ENCODE assay signal across 19 mouse cellular contexts in the genomic region with DNA sequence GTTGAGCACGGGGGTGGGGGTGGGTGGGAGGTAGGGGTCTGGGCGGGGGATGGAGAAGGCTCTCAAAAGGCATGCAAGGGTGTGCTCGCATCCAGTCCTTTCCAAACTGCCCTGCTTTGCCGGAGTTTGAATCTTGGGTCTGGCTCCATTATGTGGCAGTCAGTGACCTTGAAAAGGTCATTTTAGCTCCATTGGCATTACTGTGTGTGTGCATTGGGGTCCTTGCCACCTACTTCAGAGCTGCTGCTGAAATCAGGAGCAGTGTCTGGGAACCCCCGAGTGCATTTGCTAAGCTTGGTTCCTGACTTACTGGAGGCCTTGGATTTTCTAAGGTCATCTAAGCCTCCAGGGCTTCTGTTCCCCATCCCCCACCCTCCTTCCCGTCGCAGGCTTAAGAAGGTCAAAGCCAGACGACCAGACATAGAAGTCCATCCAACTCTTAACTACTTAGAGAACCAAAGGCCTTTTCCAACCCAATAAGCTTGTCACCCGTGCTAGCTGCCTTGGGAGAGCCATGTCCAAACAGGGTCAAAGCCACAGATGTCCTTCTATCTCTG. TPM values are rescaled to one million over a fixed set of nuclear protein-coding genes. Genes with fewer than 3 reads are reported as not detected.
DNase-seq lines count a peak whose midpoint lies in the region; ATAC-seq and TF ChIP-seq lines count a peak whose summit lies in the region.
"Had no signal": no experiment of that assay in that cellular context is flagged by ENCODE, and none has a peak within 500 bp of the region (broad histone marks: within the 10 kb centered on the region; RNA-seq: fewer than 3 reads in every experiment).

No protein-coding gene starts in this region.

- H3K27me3 ChIP-seq in heart, embryonic 13.5 days (replicated peaks) = no peaks in the 10 kb centered on the region; the same call in 1 of the 2 replicates
- H3K27me3 ChIP-seq in lung, embryonic 15.5 days = no peaks in the 10 kb centered on the region
- no peaks in the 10 kb centered on the region for H3K27me3 ChIP-seq in lung, postnatal 0 days (replicated peaks; ENCODE audit: insufficient read depth, low read length)
- H3K27me3 ChIP-seq in limb, embryonic 13.5 days = peaks cover 19% of the 10 kb centered on the region
- H3K27me3 ChIP-seq: hindbrain, embryonic 15.5 days; neural tube, embryonic 13.5 days; stomach, embryonic 15.5 days had no signal

- no peak overlapping the region for H3K4me2 ChIP-seq in heart, embryonic 13.5 days
- H3K4me2 ChIP-seq in lung, embryonic 15.5 days = no peak overlapping the region
- H3K4me2 ChIP-seq in lung, postnatal 0 days (replicated peaks; ENCODE audit: low read depth, low read length) = no peak overlapping the region
- H3K4me2 ChIP-seq in limb, embryonic 13.5 days (replicated peaks) = 0 out of 2 replicates have a peak overlapping the region, but pooled peaks have one; percentile 52
- H3K4me2 ChIP-seq: hindbrain, embryonic 15.5 days; limb, embryonic 15.5 days; lung, embryonic 14.5 days; neural tube, embryonic 13.5 days; stomach, embryonic 15.5 days had no signal

- no peak for ATAC-seq in heart, embryonic 13.5 days (ENCODE audit: extremely low read depth, insufficient number of reproducible peaks, low FRiP score, low TSS enrichment)
- no peak for ATAC-seq in lung, embryonic 15.5 days (ENCODE audit: borderline replicate concordance, extremely low read depth, low FRiP score, low TSS enrichment)
- ATAC-seq in lung, postnatal 0 days = no peak
- ATAC-seq in limb, embryonic 13.5 days (ENCODE audit: low FRiP score, low read depth) = no peak

- DNase-seq in heart, postnatal 36 days = no peak
- no peak for DNase-seq in lung, postnatal 0 days (ENCODE audit: low spot score)
- DNase-seq in ZHBTc4 (ENCODE audit: low read depth, low spot score) = peak; percentile 79
- no peak for DNase-seq in ovary, adult 18-20 months (ENCODE audit: low spot score)
- DNase-seq in urinary bladder, adult 2 months (ENCODE audit: low spot score) = no peak
- DNase-seq: cerebellum, adult 9-11 months; thymus, postnatal 14 days had no signal

- no peaks in the 10 kb centered on the region for H3K36me3 ChIP-seq in heart, embryonic 13.5 days
- H3K36me3 ChIP-seq in lung, embryonic 15.5 days = no peaks in the 10 kb centered on the region
- H3K36me3 ChIP-seq in lung, postnatal 0 days (ENCODE audit: insufficient read depth, low read length) = no peaks in the 10 kb centered on the region
- H3K36me3 ChIP-seq in limb, embryonic 13.5 days = no peaks in the 10 kb centered on the region
- H3K36me3 ChIP-seq: hindbrain, embryonic 15.5 days; limb, embryonic 15.5 days; neural tube, embryonic 13.5 days; stomach, embryonic 15.5 days had no signal

- peak overlapping the region; percentile 67 for H3K27ac ChIP-seq in heart, embryonic 13.5 days (replicated peaks)
- H3K27ac ChIP-seq in lung, embryonic 15.5 days = peak overlapping the region; percentile 90; the same call in 1 of the 2 replicates
- no peak overlapping the region for H3K27ac ChIP-seq in lung, postnatal 0 days (ENCODE audit: low read length)
- peak overlapping the region; percentile 78; the same call in 1 of the 2 replicates for H3K27ac ChIP-seq in limb, embryonic 13.5 days
- H3K27ac ChIP-seq: hindbrain, embryonic 15.5 days; layer of hippocampus, adult 2 months had no signal

- no peaks in the 10 kb centered on the region for H3K9me3 ChIP-seq in heart, embryonic 13.5 days
- no peaks in the 10 kb centered on the region for H3K9me3 ChIP-seq in lung, embryonic 15.5 days
- H3K9me3 ChIP-seq in lung, postnatal 0 days (ENCODE audit: low read length) = no peaks in the 10 kb centered on the region
- no peaks in the 10 kb centered on the region for H3K9me3 ChIP-seq in limb, embryonic 13.5 days
- H3K9me3 ChIP-seq: hindbrain, embryonic 15.5 days; limb, embryonic 15.5 days; neural tube, embryonic 13.5 days; stomach, embryonic 15.5 days had no signal

- H3K9ac ChIP-seq in heart, embryonic 13.5 days = 0 out of 2 replicates have a peak overlapping the region, but pooled peaks have one; percentile 37
- no peak overlapping the region for H3K9ac ChIP-seq in lung, embryonic 15.5 days
- no peak overlapping the region for H3K9ac ChIP-seq in lung, postnatal 0 days (replicated peaks; ENCODE audit: low read depth)
- H3K9ac ChIP-seq in limb, embryonic 13.5 days = 0 out of 2 replicates have a peak overlapping the region, but pooled peaks have one; percentile 8
- H3K9ac ChIP-seq: hindbrain, embryonic 15.5 days; limb, embryonic 15.5 days; lung, embryonic 14.5 days; neural tube, embryonic 13.5 days; stomach, embryonic 15.5 days had no signal

- WGBS in heart, embryonic 13.5 days = 29% methylated on average over 9 of the region's 9 CpGs
- 24% methylated on average over 9 of the region's 9 CpGs for WGBS in lung, embryonic 15.5 days
- 41% methylated on average over 9 of the region's 9 CpGs for WGBS in lung, postnatal 0 days
- WGBS in limb, embryonic 13.5 days = 18% methylated on average over 9 of the region's 9 CpGs

- TF ChIP-seq CTCF in lung, postnatal 0 days (IDR thresholded peaks at IDR 0.05) = no peak

- peaks cover 81% of the 10 kb centered on the region for H3K4me1 ChIP-seq in heart, embryonic 13.5 days
- peaks cover 64% of the 10 kb centered on the region for H3K4me1 ChIP-seq in lung, embryonic 15.5 days
- H3K4me1 ChIP-seq in lung, postnatal 0 days (ENCODE audit: insufficient read depth, low read depth, low read length) = peaks cover 17% of the 10 kb centered on the region
- H3K4me1 ChIP-seq in limb, embryonic 13.5 days = peaks cover 95% of the 10 kb centered on the region

- no peak for TF ChIP-seq EP300 in lung, postnatal 0 days (IDR thresholded peaks at IDR 0.05)

- no peak overlapping the region for H3K4me3 ChIP-seq in heart, embryonic 13.5 days
- H3K4me3 ChIP-seq in lung, embryonic 15.5 days = no peak overlapping the region
- no peak overlapping the region for H3K4me3 ChIP-seq in lung, postnatal 0 days (ENCODE audit: low read depth, low read length)
- H3K4me3 ChIP-seq in limb, embryonic 13.5 days = no peak overlapping the region
- H3K4me3 ChIP-seq: hindbrain, embryonic 15.5 days; layer of hippocampus, adult 2 months; limb, embryonic 15.5 days; neural tube, embryonic 13.5 days; stomach, embryonic 15.5 days had no signal

- intact Hi-C loops in heart, postnatal 36 days (cut with DNase I) = no loop called here

RNA-seq across cellular contexts. Expression of a gene that starts 24.8 kb away (rescaled TPM):
- polyA plus RNA-seq in heart, embryonic 13.5 days (2015; fragmentation: Nextera tagmentation; extraction: Ambion mirVana) = 4.4 and 4.8 TPM in 2 replicates
- total RNA-seq in heart, postnatal 36 days (2021) = not detected
- 4.3 and 4.8 TPM in 2 replicates for polyA plus RNA-seq in lung, embryonic 15.5 days (2015; fragmentation: Nextera tagmentation; extraction: Ambion mirVana)
- 1.2 and 1.5 TPM in 2 replicates for polyA plus RNA-seq in lung, postnatal 0 days (2015; fragmentation: Nextera tagmentation; extraction: Ambion mirVana)
- polyA plus RNA-seq in limb, embryonic 13.5 days (2015; fragmentation: Nextera tagmentation; extraction: Ambion mirVana) = 19.7 and 21.1 TPM in 2 replicates
- polyA plus RNA-seq in urinary bladder, adult 2 months (2012; rRNA removed) = 63.4 and 78.8 TPM in 2 replicates
- total RNA-seq: adrenal gland, adult 18-20 months; megakaryocyte, adult 5-6 weeks had no signal

RNA-seq across cellular contexts. Expression of a gene that starts 53.8 kb away (rescaled TPM):
- 3.0 and 3.2 TPM in 2 replicates for polyA plus RNA-seq in heart, embryonic 13.5 days (2015; fragmentation: Nextera tagmentation; extraction: Ambion mirVana)
- 10 to 100 TPM; 36.9 to 42.6 TPM for total RNA-seq in heart, postnatal 36 days (2021)
- polyA plus RNA-seq in lung, embryonic 15.5 days (2015; fragmentation: Nextera tagmentation; extraction: Ambion mirVana) = 5.2 and 5.7 TPM in 2 replicates
- 9.7 and 12.0 TPM in 2 replicates for polyA plus RNA-seq in lung, postnatal 0 days (2015; fragmentation: Nextera tagmentation; extraction: Ambion mirVana)
- polyA plus RNA-seq in limb, embryonic 13.5 days (2015; fragmentation: Nextera tagmentation; extraction: Ambion mirVana) = 2.8 and 3.1 TPM in 2 replicates
- 26.9 and 40.9 TPM in 2 replicates for polyA plus RNA-seq in urinary bladder, adult 2 months (2012; rRNA removed)

RNA-seq across cellular contexts. Expression of a gene that starts 54.0 kb away (rescaled TPM):
- polyA plus RNA-seq in heart, embryonic 13.5 days (2015; fragmentation: Nextera tagmentation; extraction: Ambion mirVana) = 0.11 and 0.32 TPM in 2 replicates
- under 1 TPM in 1 of 2 experiments, not detected in 1; 0.38 TPM for total RNA-seq in heart, postnatal 36 days (2021)
- polyA plus RNA-seq in lung, embryonic 15.5 days (2015; fragmentation: Nextera tagmentation; extraction: Ambion mirVana) = 0.37 and 0.64 TPM in 2 replicates
- 0.83 and 0.85 TPM in 2 replicates for polyA plus RNA-seq in lung, postnatal 0 days (2015; fragmentation: Nextera tagmentation; extraction: Ambion mirVana)
- polyA plus RNA-seq in limb, embryonic 13.5 days (2015; fragmentation: Nextera tagmentation; extraction: Ambion mirVana) = not detected in 2 replicates
- 1.3 and 1.4 TPM in 2 replicates for polyA plus RNA-seq in urinary bladder, adult 2 months (2012; rRNA removed)
- total RNA-seq: gastrocnemius, adult 8-10 months had no signal

Comparison
In these comparisons a context has a peak if more than half of its experiments do, and no peak if none do; other contexts are left out.
1. H3K9ac ChIP-seq: peak in heart, embryonic 13.5 days (single experiment) and limb, embryonic 13.5 days (single experiment); none in lung, embryonic 15.5 days (single experiment) and lung, postnatal 0 days (single experiment).